Mouse (Mus musculus): ENCODE measurements around the gene Hoxa7.

GRCm38 (mm10) chr6:52235866-52236265, 14.2 kb upstream of the Hoxa7 start:
- TF ChIP-seq CTCF (IDR thresholded peaks at IDR 0.05; ENCODE audit: low read depth), result no peak
- TF ChIP-seq EP300 (IDR thresholded peaks at IDR 0.05; ENCODE audit: low read depth), result no peak
